Mouse (Mus musculus): ENCODE results near the gene Oprl1. TPM values are rescaled to one million over a fixed set of nuclear protein-coding genes. Genes with fewer than 3 reads are reported as not detected.

The Oprl1 gene
- polyA plus RNA-seq, 1 experiment: 34.7 TPM

DNA sequence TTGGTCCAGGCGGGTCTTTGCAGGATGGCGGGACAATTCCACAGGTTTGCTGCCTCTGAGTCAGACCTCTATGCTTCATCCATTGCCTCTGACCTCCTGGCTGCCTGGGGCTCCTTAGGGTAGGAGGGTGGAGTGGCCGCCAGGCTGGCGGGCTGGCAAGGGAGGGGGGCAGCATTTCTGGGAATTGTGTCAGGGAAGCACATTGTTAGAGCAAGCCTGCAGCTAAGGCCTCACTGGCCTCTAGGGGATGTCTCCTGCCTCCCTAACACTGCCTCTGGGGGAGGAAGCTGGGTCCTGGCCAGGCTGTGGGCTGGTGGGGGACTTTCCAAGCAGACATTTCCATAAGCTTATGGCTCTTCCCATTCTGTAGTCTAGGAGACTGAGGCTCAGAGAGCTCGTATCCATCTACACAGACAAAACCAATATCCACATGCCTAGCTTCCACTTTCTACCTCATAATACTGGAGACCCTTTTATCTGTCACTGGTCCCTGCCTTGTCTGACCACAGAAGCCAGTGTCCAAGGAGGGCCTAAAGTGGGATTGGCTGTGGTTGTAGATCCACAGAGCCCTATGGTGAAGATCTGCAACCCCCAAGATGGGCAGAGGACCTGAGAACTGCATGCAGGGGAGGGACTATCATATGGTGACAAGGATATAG, 37.6 kb upstream of the Oprl1 start:
- no peak overlapping the region for H3K4me3 ChIP-seq (ENCODE audit: insufficient read depth, low read length)
- H3K27ac ChIP-seq (ENCODE audit: insufficient read depth, low read length): peak overlapping the region; percentile 77
- peaks cover 3% of the 10 kb centered on the region; the same call in 1 of the 2 replicates for H3K4me1 ChIP-seq (ENCODE audit: control insufficient read depth, insufficient read depth, low read length)
- no peak for TF ChIP-seq POLR2A (IDR thresholded peaks at IDR 0.05; ENCODE audit: extremely low read depth, insufficient read depth, low read length)
- TF ChIP-seq CTCF (IDR thresholded peaks at IDR 0.05; ENCODE audit: extremely low read depth, insufficient read depth, low read length): no peak

DNA sequence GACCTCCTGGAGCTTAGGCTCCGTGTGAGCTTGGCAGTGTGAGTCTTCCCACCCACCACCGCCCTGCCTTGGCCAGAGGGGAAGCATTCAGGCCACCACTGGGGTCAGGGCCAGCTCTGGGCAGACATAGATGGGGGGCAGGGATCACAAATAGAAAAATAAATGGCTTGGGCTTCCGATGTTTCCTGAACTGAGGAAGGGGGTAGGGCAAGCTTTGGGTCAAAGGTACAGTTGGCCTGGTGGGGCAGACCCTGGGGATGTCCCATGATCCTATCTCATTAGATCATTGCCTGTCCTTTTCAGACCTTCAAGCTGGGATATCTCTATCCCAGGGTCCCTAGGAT, 37.1 kb upstream of the Oprl1 start:
- TF ChIP-seq CTCF (IDR thresholded peaks at IDR 0.05; ENCODE audit: extremely low read depth, insufficient read depth, low read length): no peak
- no peak for TF ChIP-seq POLR2A (IDR thresholded peaks at IDR 0.05; ENCODE audit: extremely low read depth, insufficient read depth, low read length)
- Histone ChIP-seq H3K4me1 (ENCODE audit: control insufficient read depth, insufficient read depth, low read length) (peaks cover 5% of the 10 kb centered on the region; the same call in 1 of the 2 replicates), H3K27ac (ENCODE audit: insufficient read depth, low read length) (peak overlapping the region; percentile 77), H3K4me3 (ENCODE audit: insufficient read depth, low read length) (no peak overlapping the region)

DNA sequence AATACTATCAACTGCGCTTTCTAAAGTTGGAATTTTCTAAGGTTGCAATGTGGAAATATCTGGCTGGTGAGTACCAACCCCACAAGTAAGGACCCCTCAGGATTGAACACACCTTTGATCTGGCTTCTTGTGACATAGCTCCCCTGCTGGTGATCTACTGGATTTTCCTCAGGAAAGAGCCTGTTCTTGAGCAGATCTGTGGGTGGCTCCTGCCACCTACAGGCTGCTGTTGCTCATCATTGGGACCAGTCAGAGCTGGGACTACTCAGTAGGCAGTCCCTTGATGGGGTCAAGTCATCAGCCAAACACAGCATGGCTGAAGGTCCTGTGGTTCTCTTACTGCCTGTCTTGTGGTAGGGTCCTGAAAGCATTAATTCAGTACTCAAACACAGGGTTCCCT, 36.0 kb upstream of the Oprl1 start:
- Histone ChIP-seq H3K4me3 (ENCODE audit: insufficient read depth, low read length) (no peak overlapping the region), H3K4me1 (ENCODE audit: control insufficient read depth, insufficient read depth, low read length) (peaks cover 5% of the 10 kb centered on the region; the same call in 1 of the 2 replicates), H3K27ac (ENCODE audit: insufficient read depth, low read length) (no peak overlapping the region)
- TF ChIP-seq CTCF (IDR thresholded peaks at IDR 0.05; ENCODE audit: extremely low read depth, insufficient read depth, low read length): peak; percentile 99
- TF ChIP-seq POLR2A (IDR thresholded peaks at IDR 0.05; ENCODE audit: extremely low read depth, insufficient read depth, low read length): no peak

DNA sequence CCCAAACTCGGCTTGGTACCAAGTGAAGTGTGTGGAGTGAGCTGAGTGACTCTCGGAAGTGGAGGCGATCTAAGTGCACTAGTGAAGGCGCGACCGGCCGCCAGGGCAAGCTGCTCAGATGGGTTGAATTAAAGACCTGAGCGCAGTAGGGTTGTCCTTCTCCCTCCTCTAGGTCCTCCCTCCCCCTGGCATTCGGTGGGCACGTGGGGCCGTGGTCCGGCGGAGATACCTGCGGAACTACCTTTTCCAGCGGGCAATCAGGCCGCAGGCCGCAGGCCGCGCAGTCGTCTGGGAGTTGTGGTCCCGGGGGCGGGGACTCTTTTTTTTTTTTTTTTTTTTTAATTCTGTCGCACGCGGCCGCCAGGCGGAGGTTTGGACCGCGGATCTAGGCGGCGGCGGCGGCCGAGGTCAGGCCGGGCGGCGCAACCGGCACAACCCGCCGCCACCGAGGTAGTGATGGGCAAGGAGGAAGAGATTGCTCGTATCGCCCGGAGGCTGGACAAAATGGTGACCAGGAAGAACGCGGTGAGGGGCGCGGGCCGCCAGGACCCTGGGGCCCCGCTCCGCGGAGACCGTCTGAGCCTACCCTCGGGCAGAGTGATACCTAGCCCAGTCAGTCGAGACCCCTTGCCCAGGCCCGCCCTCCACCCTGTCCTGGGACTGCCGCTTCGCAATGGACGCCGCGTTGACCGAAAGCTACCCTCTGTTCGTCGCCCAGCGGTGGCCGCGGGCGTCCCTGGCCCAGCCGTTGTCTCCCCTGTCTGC, 34.7 kb upstream of the Oprl1 start, which contains the start of gene Tcea2:
Gene Tcea2 (plus strand): TSS at position 360 of the 765 bp plus-strand sequence.
- Histone ChIP-seq H3K4me1 (ENCODE audit: control insufficient read depth, insufficient read depth, low read length) (peaks cover 5% of the 10 kb centered on the region; the same call in 1 of the 2 replicates), H3K27ac (ENCODE audit: insufficient read depth, low read length) (peak within 1 kb of the TSS; percentile 72), H3K4me3 (ENCODE audit: insufficient read depth, low read length) (peak within 1 kb of the TSS; percentile 82)
- TF ChIP-seq POLR2A (IDR thresholded peaks at IDR 0.05; ENCODE audit: extremely low read depth, insufficient read depth, low read length): peak; percentile 36; the same call in 1 of the 2 replicates
- no peak for TF ChIP-seq CTCF (IDR thresholded peaks at IDR 0.05; ENCODE audit: extremely low read depth, insufficient read depth, low read length)

DNA sequence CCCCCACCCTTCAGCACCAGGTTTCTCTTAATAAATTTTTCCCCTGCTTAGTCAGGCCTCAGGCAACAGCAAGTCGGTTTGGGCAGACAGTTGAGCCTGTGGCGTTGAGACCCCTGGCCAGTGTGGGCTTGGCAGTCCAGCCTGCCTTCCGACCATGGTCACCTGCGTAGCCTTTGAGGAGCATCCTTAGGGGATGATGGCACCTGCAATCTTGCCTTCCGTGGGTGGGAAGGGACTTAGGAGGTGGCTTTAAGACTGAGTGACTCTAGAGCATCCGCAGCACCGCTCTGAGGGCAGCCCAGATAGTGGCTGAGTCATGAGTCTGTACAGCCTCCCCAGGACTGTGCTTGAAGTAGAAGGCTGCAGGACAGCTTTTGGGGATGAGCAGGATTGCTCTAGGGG, 34.1 kb upstream of the Oprl1 start:
- peak overlapping the region; percentile 82 for H3K4me3 ChIP-seq (ENCODE audit: insufficient read depth, low read length)
- peak overlapping the region; percentile 72 for H3K27ac ChIP-seq (ENCODE audit: insufficient read depth, low read length)
- peaks cover 5% of the 10 kb centered on the region; the same call in 1 of the 2 replicates for H3K4me1 ChIP-seq (ENCODE audit: control insufficient read depth, insufficient read depth, low read length)
- TF ChIP-seq CTCF (IDR thresholded peaks at IDR 0.05; ENCODE audit: extremely low read depth, insufficient read depth, low read length): no peak
- TF ChIP-seq POLR2A (IDR thresholded peaks at IDR 0.05; ENCODE audit: extremely low read depth, insufficient read depth, low read length): peak; percentile 39; the same call in 1 of the 2 replicates

DNA sequence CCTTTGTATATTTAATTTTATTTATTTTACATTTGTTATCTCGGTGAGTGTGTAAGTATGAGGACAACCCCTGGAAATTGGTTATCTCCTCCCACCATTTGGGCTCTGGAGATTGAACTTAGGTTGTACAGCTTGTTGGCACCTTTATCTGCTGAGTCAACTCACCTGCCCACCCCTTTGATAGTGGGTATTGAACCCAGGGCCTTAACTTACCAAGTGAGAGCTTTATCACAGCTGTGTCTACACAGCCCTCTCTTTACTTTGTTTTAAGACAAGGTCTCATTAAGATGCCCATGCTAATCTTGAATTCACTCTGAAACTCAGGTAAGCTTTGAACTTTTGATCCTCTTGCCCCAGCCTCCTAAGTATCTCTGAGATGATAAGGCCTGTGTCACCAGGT, 32.8 kb upstream of the Oprl1 start:
- Histone ChIP-seq H3K4me3 (ENCODE audit: insufficient read depth, low read length) (no peak overlapping the region), H3K27ac (ENCODE audit: insufficient read depth, low read length) (no peak overlapping the region), H3K4me1 (ENCODE audit: control insufficient read depth, insufficient read depth, low read length) (peaks cover 5% of the 10 kb centered on the region; the same call in 1 of the 2 replicates)
- TF ChIP-seq POLR2A (IDR thresholded peaks at IDR 0.05; ENCODE audit: extremely low read depth, insufficient read depth, low read length): no peak
- no peak for TF ChIP-seq CTCF (IDR thresholded peaks at IDR 0.05; ENCODE audit: extremely low read depth, insufficient read depth, low read length)

DNA sequence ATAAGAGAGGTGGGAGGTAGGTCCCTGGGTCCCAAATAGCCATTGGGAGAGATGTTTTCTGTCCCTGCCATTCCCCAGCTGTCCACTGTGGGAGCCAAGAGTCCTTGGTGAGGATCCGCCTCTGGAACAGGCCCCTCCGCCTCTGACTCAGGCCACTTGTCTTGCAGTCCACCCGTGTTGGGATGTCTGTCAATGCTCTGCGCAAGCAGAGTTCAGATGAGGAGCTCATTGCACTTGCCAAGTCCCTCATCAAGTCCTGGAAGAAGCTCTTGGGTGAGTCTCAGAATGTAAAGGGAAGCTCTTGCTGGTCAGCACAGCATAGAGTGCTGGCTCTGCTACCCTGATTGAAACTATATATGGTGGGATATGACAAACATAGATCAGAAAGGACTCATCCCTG, 31.4 kb upstream of the Oprl1 start:
- no peak for TF ChIP-seq POLR2A (IDR thresholded peaks at IDR 0.05; ENCODE audit: extremely low read depth, insufficient read depth, low read length)
- no peak overlapping the region for H3K27ac ChIP-seq (ENCODE audit: insufficient read depth, low read length)
- H3K4me1 ChIP-seq (ENCODE audit: control insufficient read depth, insufficient read depth, low read length): peaks cover 5% of the 10 kb centered on the region; the same call in 1 of the 2 replicates
- no peak overlapping the region for H3K4me3 ChIP-seq (ENCODE audit: insufficient read depth, low read length)

DNA sequence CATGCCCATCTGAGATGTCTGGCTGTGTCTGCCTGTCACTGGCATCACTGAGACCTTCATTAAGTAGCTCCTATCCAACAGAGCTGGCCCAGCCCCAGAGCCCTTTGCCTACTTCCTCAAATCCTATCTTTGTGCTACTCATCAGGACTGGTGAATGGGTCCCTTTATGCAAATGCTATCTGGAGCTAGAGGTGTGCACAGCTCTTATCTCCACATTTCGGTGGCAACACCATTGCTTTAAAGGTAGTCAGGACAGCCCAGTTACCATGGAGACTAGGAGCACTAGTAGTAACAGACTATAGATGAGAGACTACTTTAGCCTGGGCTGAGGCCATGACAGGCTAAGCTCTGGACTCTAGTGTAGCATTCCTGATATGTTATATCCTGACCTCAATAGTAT, 30.1 kb upstream of the Oprl1 start:
- no peak for TF ChIP-seq POLR2A (IDR thresholded peaks at IDR 0.05; ENCODE audit: extremely low read depth, insufficient read depth, low read length)
- no peak for TF ChIP-seq CTCF (IDR thresholded peaks at IDR 0.05; ENCODE audit: extremely low read depth, insufficient read depth, low read length)
- no peak overlapping the region for H3K27ac ChIP-seq (ENCODE audit: insufficient read depth, low read length)
- H3K4me3 ChIP-seq (ENCODE audit: insufficient read depth, low read length): no peak overlapping the region
- peaks cover 7% of the 10 kb centered on the region; the same call in 1 of the 2 replicates for H3K4me1 ChIP-seq (ENCODE audit: control insufficient read depth, insufficient read depth, low read length)

DNA sequence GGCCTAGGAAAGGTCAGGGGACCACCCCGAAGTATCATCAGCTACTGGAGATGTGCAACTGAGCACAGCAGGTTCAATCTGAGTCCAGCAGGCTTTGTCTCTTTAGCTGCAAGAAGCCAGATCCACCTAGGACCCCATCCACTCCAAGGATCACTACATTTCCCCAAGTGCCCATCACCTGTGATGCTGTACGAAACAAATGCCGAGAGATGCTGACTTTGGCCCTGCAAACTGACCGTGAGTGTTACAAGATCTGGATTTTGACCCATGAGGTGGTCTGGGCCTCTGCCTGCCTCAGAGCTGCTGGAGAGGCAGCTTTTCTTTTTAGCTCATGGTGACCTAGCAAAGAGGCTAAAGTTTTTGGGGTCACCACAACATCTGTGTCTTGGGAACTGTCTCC, 29.1 kb upstream of the Oprl1 start:
- TF ChIP-seq POLR2A (IDR thresholded peaks at IDR 0.05; ENCODE audit: extremely low read depth, insufficient read depth, low read length): no peak
- no peak for TF ChIP-seq CTCF (IDR thresholded peaks at IDR 0.05; ENCODE audit: extremely low read depth, insufficient read depth, low read length)
- no peak overlapping the region for H3K27ac ChIP-seq (ENCODE audit: insufficient read depth, low read length)
- no peak overlapping the region for H3K4me3 ChIP-seq (ENCODE audit: insufficient read depth, low read length)
- H3K4me1 ChIP-seq (ENCODE audit: control insufficient read depth, insufficient read depth, low read length): peaks cover 7% of the 10 kb centered on the region; the same call in 1 of the 2 replicates

Measured in cortical plate, adult 2 months (tissue).